Mouse (Mus musculus): ENCODE data around the gene Idi2. TPM values are rescaled to one million over a fixed set of nuclear protein-coding genes. Genes with fewer than 3 reads are reported as not detected.
"Not testable (repeated sequence)": the region's sequence is repeated elsewhere in the genome, so short reads cannot be mapped to it uniquely, and the experiment has no call there.

Gene Idi2
- not detected in 2 replicates for polyA plus RNA-seq (2012; ENCODE audit: insufficient read depth, insufficient read length, missing spikeins)

- H3K27ac ChIP-seq (ENCODE audit: insufficient read depth, low read depth, low read length); H3K4me3 ChIP-seq (ENCODE audit: insufficient read depth, low read length); H3K4me1 ChIP-seq (ENCODE audit: control insufficient read depth, insufficient read depth, low read length): not testable (repeated sequence)
Measured at GRCm38 (mm10) chr13:8952563-8952962, at the start of gene Idi2. Gene Idi2, plus strand, starts transcription at chr13:8952863.

- not testable (repeated sequence) for H3K4me1 ChIP-seq (ENCODE audit: control insufficient read depth, insufficient read depth, low read length); H3K4me3 ChIP-seq (ENCODE audit: insufficient read depth, low read length); H3K27ac ChIP-seq (ENCODE audit: insufficient read depth, low read depth, low read length)
Measured at GRCm38 (mm10) chr13:8905986-8906385, 46.7 kb upstream of the Idi2 start.

GRCm38 (mm10) chr13:8913890-8914289 lies 38.8 kb upstream of the Idi2 start:
- H3K4me3 ChIP-seq (ENCODE audit: insufficient read depth, low read length); H3K4me1 ChIP-seq (ENCODE audit: control insufficient read depth, insufficient read depth, low read length); H3K27ac ChIP-seq (ENCODE audit: insufficient read depth, low read depth, low read length): not testable (repeated sequence)

GRCm38 (mm10) chr13:8933499-8933898 lies 19.2 kb upstream of the Idi2 start:
- Histone ChIP-seq H3K27ac (ENCODE audit: insufficient read depth, low read depth, low read length) (no peak overlapping the region), H3K4me3 (ENCODE audit: insufficient read depth, low read length) (no peak overlapping the region), H3K4me1 (ENCODE audit: control insufficient read depth, insufficient read depth, low read length) (no peaks in the 10 kb centered on the region)
- TF ChIP-seq POLR2A (IDR thresholded peaks at IDR 0.05; ENCODE audit: borderline replicate concordance, low read depth, low read length): no peak

GRCm38 (mm10) chr13:8937611-8938140 lies 15.0 kb upstream of the Idi2 start:
- H3K4me1 ChIP-seq (ENCODE audit: control insufficient read depth, insufficient read depth, low read length); H3K27ac ChIP-seq (ENCODE audit: insufficient read depth, low read depth, low read length): not testable (repeated sequence)

GRCm38 (mm10) chr13:8941110-8941509 lies 11.6 kb upstream of the Idi2 start:
- not testable (repeated sequence) for H3K27ac ChIP-seq (ENCODE audit: insufficient read depth, low read depth, low read length); H3K4me3 ChIP-seq (ENCODE audit: insufficient read depth, low read length); H3K4me1 ChIP-seq (ENCODE audit: control insufficient read depth, insufficient read depth, low read length)

More at GRCm38 (mm10) chr13:8937611-8938140, 15.0 kb upstream of the Idi2 start:
- H3K4me3 ChIP-seq (ENCODE audit: insufficient read depth, low read length): not testable (repeated sequence)

- H3K4me3 ChIP-seq (ENCODE audit: insufficient read depth, low read length); H3K27ac ChIP-seq (ENCODE audit: insufficient read depth, low read depth, low read length); H3K4me1 ChIP-seq (ENCODE audit: control insufficient read depth, insufficient read depth, low read length): not testable (repeated sequence)
Measured at GRCm38 (mm10) chr13:8941701-8942100, 11.0 kb upstream of the Idi2 start.

- not testable (repeated sequence) for H3K4me1 ChIP-seq (ENCODE audit: control insufficient read depth, insufficient read depth, low read length); H3K27ac ChIP-seq (ENCODE audit: insufficient read depth, low read depth, low read length); H3K4me3 ChIP-seq (ENCODE audit: insufficient read depth, low read length)
Measured at GRCm38 (mm10) chr13:8943828-8944227, 8.8 kb upstream of the Idi2 start.

- H3K27ac ChIP-seq (ENCODE audit: insufficient read depth, low read depth, low read length); H3K4me3 ChIP-seq (ENCODE audit: insufficient read depth, low read length); H3K4me1 ChIP-seq (ENCODE audit: control insufficient read depth, insufficient read depth, low read length): not testable (repeated sequence)
Measured at GRCm38 (mm10) chr13:8948131-8948530, 4.5 kb upstream of the Idi2 start, which contains the start of gene Gm9745. Gene Gm9745, minus strand, starts transcription at chr13:8948231.

- not testable (repeated sequence) for H3K4me3 ChIP-seq (ENCODE audit: insufficient read depth, low read length); H3K4me1 ChIP-seq (ENCODE audit: control insufficient read depth, insufficient read depth, low read length); H3K27ac ChIP-seq (ENCODE audit: insufficient read depth, low read depth, low read length)
Measured at GRCm38 (mm10) chr13:8955127-8955526, 2.5 kb downstream of the Idi2 start.

- H3K27ac ChIP-seq (ENCODE audit: insufficient read depth, low read depth, low read length); H3K4me3 ChIP-seq (ENCODE audit: insufficient read depth, low read length); H3K4me1 ChIP-seq (ENCODE audit: control insufficient read depth, insufficient read depth, low read length): not testable (repeated sequence)
Measured at GRCm38 (mm10) chr13:8956873-8957272, 4.2 kb downstream of the Idi2 start.

- not testable (repeated sequence) for H3K27ac ChIP-seq (ENCODE audit: insufficient read depth, low read depth, low read length); H3K4me3 ChIP-seq (ENCODE audit: insufficient read depth, low read length); H3K4me1 ChIP-seq (ENCODE audit: control insufficient read depth, insufficient read depth, low read length)
Measured at GRCm38 (mm10) chr13:8959058-8959457, 6.4 kb downstream of the Idi2 start.

- not testable (repeated sequence) for H3K4me1 ChIP-seq (ENCODE audit: control insufficient read depth, insufficient read depth, low read length); H3K27ac ChIP-seq (ENCODE audit: insufficient read depth, low read depth, low read length); H3K4me3 ChIP-seq (ENCODE audit: insufficient read depth, low read length)
Measured at GRCm38 (mm10) chr13:8959554-8959953, 6.9 kb downstream of the Idi2 start.

GRCm38 (mm10) chr13:8961128-8961888 lies 8.6 kb downstream of the Idi2 start:
- H3K27ac ChIP-seq (ENCODE audit: insufficient read depth, low read depth, low read length); H3K4me1 ChIP-seq (ENCODE audit: control insufficient read depth, insufficient read depth, low read length); H3K4me3 ChIP-seq (ENCODE audit: insufficient read depth, low read length): not testable (repeated sequence)

- not testable (repeated sequence) for H3K4me3 ChIP-seq (ENCODE audit: insufficient read depth, low read length); H3K4me1 ChIP-seq (ENCODE audit: control insufficient read depth, insufficient read depth, low read length)
Measured at GRCm38 (mm10) chr13:8962266-8962665, 9.6 kb downstream of the Idi2 start.

More at GRCm38 (mm10) chr13:8962266-8962665, 9.6 kb downstream of the Idi2 start:
- H3K27ac ChIP-seq (ENCODE audit: insufficient read depth, low read depth, low read length): not testable (repeated sequence)
